Mouse (Mus musculus) gastrocnemius, adult 2 months (tissue): ENCODE measurements around the gene Rere. TPM values are rescaled to one million over a fixed set of nuclear protein-coding genes. Genes with fewer than 3 reads are reported as not detected.
A peak's percentile ranks its signal among the peaks of the same experiment; 100 is the strongest.

Experiments
- DNase-seq: peaks from one replicate; pipeline ENCODE4 v3.0.0; 2022
- H3K27ac ChIP-seq: fragments of 200-600 bp; 2 replicates; pipeline ENCODE4 v1.8.1; 2022; ENCODE audit warnings: mild to moderate bottlenecking
- H3K4me3 ChIP-seq: fragments of 200-600 bp; 2 replicates; pipeline ENCODE4 v1.8.1; 2022; ENCODE audit warnings: mild to moderate bottlenecking, moderate library complexity
- CTCF ChIP-seq: fragments of 200-600 bp; IDR thresholded peaks from 2 replicates; pipeline ENCODE4 v1.8.1; 2022; ENCODE audit warnings: antibody characterized with exemption, mild to moderate bottlenecking, moderate library complexity
- intact Hi-C: fragments of 180-260 bp; cut with DNase I; formaldehyde crosslinking; loops from one replicate; pipeline ENCODE4 v1.15.1; 2025
- total RNA-seq, 2 experiments: library from RNA; stranded (reverse); gene quantifications; 2 replicates each; pipeline ENCODE4 v1.2.3; 2021

The Rere gene
- total RNA-seq, 2 experiments from 2014 or later, result 71.3 to 95.7 TPM

DNA sequence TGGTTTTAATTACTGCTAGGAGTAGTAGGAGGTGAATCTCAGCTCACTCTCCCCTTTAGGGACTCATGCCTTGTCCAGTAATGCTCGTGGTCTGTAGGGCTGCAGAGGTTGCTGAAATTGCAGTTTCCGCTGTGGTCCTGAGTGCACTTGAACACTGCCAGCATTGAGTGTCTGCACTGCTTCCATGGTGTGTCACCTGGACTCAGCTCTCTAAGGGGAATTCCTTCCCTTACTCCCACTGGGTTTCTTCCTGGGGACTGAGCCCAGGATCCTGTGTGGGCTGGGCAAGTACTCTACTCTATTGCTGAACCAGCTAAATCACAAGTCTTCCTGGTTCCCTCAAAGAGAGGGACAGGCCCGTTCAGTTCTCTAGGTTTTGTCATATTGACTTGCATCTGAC, 166.1 kb downstream of the Rere start:
- no peak for TF ChIP-seq CTCF
- Histone ChIP-seq H3K4me3 (no peak overlapping the region), H3K27ac (no peak overlapping the region)
- intact Hi-C loops, result no loop called here
- no peak for DNase-seq

DNA sequence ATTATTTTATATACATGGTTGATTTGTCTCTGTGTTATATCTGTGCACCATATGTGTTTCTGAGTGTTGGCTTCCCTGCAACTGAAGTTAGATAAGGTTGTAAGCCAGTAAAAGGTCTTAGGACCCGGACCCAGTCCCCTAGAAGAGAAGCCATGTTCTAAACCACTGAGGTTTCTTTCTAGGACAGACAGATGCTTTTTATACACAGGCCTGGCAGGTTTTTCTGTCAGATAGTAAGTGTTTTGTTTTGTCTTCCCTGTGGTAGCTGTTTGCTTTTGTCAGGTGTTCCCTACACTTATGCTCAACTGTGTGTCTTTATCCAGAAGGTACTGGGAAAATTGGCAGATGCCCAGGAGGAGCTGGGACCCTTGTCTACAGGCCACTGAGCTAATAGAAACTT, 167.0 kb downstream of the Rere start:
- DNase-seq, result no peak
- Histone ChIP-seq H3K27ac (no peak overlapping the region), H3K4me3 (no peak overlapping the region)
- intact Hi-C loops, result no loop called here
- TF ChIP-seq CTCF, result no peak

DNA sequence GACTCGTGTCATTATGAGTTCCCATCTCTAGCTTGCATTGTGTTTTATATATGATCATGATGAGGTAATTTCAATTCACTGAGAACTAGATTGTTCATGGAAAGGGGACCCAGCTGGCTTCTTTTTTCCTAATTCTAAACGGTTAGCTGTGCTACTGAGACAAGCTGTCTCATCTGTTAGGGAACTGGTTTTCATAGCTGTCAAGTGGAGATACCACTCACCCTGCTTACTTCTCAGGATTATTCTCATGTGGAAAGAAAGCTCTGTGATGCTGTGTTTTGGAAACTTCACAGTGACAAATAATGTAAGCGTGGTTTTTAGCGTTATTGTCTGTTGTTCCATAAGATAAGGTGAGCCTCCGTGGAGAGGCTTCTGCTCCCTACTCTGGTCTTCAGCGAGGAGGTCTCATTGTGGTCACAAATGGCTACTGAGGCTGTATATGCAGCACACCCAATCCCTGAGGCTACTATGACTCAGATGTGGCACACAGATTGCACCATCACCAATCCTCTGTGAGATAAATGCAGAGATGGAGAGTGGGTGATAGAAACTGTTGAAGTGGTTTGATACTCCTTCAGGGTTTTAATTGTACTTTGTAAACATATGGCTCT, 168.7 kb downstream of the Rere start:
- DNase-seq, result no peak
- TF ChIP-seq CTCF, result no peak
- intact Hi-C loops, result loop anchor here (5.0 kb wide), 1 partner anchor 43 kb away; no protein-coding TSS in a partner anchor
- Histone ChIP-seq H3K4me3 (no peak overlapping the region), H3K27ac (no peak overlapping the region)

DNA sequence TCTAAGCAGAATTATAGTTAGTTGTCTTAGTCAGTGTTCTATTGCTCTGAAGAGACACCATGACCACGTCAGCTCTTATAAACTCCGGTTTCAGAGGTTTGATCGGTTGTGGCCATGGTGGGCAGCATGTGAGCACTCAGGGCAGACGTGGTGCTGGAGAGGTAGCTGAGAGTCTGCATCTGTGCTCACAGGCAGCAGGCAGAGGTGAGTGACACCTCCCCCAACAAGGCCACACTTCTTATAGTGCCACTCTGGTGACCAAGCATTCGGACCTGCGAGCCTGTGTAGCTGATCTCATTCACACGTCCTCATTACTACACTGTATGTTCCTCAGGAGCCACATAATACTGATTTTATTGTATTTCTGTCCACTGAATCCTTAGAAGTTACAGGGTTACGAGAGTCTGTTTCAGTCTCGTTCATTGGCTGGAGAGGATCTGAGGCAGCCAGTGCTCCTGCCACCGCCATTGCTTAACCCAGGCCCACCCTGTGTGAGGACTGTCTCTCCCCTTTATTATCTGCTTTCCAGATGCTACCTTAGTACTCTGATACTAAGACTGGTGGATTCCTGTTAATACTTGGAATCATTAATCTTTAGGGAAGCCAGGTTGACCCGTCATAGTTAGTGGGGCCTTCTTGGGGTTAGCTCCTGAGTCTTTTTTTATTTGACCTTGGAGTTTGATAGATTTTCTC, 170.9 kb downstream of the Rere start:
- intact Hi-C loops, result loop anchor here (5.0 kb wide), 1 partner anchor 45 kb away; no protein-coding TSS in a partner anchor
- no peak for DNase-seq
- H3K27ac ChIP-seq, result no peak overlapping the region

DNA sequence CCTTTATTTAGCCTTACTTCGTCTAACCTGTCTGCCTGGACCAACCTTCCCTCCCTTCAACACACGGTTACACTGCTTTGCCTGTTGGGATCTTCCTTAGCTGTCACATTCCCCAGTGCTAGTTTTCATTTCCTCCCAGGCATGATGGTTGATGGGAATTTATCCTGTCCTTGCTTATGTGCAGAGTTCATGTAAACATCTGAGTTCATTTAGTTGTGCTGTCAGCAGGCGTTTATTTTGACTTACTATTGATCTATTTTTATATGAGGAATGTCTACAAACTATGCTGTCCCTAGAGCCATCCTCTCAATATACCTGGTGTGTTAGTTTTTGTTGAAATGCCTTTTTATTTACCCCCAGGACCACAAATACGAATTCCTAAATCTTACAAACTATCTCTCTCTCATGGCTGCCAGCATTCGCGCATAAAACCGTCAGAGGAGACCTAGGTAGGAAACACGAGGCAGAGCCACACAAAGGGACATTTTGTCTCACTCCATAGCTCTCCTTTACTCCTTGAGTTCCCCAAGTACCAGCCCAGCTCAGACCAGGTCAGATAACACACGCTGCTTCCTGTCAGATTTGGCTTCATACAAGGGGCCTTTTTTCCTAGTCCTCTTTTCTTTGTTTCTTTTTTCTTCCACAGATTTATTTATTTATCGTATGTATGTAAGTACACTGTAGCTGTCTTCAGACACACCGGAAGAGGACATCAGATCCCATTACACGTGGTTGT, 173.3 kb downstream of the Rere start:
- no peak for DNase-seq
- 0 out of 2 replicates have a peak overlapping the region, but pooled peaks have one; percentile 10 for H3K27ac ChIP-seq
- intact Hi-C loops, result loop anchor here (5.0 kb wide), 1 partner anchor 47 kb away; no protein-coding TSS in a partner anchor
- no peak overlapping the region for H3K4me3 ChIP-seq
- no peak for TF ChIP-seq CTCF

More for the DNA sequence above, 170.9 kb downstream of the Rere start:
- no peak overlapping the region for H3K4me3 ChIP-seq
- no peak for TF ChIP-seq CTCF

DNA sequence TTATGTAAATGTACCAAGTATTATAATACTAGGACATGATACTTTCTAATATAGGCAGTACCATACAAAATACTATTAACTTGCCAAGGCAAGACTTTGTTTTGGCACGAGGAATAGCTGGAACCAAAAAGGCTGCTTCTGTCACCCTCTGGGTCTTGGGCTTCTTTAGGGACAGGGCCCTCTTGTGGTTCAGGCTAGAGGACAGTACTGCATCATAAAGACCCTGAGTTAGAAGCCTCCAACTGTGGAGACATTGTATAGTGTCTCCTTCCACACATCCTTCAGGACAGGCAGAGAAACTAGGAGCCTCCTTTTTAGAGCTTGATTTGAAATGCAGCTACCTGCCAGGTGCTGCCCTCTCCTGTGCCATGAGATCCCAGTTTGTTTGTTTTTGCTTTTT, 174.3 kb downstream of the Rere start:
- no peak for DNase-seq
- intact Hi-C loops, result no loop called here
- no peak overlapping the region for H3K4me3 ChIP-seq
- TF ChIP-seq CTCF, result peak; percentile 7; the same call in 1 of the 2 replicates
- no peak overlapping the region for H3K27ac ChIP-seq

DNA sequence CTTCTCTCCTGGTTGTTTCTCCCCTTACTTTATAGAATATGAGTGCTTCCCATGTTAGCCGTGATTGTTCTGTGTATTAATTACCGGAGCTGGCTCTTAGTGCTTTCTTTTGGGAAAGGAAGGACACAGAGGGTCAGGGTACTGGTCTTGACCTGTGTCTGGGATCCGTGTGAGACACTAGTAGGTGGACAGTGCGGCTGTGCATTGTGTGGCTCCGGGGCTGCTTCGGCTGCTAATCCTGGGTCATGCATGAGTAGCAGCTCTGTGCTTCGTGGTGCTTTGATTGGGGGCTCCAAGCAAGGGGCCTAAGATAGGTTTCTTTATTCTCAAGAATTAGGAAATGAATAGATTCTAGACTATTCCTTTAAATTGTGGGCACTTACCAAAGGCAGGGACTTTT, 175.0 kb downstream of the Rere start:
- no peak for TF ChIP-seq CTCF
- no peak overlapping the region for H3K27ac ChIP-seq
- DNase-seq, result no peak
- intact Hi-C loops, result no loop called here
- no peak overlapping the region for H3K4me3 ChIP-seq

DNA sequence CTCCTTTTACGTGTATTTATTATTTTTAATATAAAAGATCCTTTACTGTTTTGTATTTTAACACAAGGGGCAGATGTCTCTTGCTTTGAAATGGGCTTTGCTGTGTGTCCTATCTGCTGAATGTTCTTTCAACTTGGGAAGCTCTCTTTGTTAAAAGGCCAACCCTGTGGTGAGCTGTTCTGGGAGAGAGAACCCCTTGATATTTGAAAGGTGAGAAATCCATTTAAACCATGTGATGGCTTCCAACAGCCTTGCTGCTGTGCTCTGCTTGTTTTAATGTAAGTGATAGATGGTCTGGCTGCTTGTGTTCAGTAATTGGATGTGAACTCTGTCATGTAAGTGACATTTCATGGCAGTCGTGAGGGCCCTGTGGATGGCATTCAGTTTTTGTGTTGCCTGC, 175.4 kb downstream of the Rere start:
- Histone ChIP-seq H3K27ac (peak overlapping the region; percentile 54; the same call in 1 of the 2 replicates), H3K4me3 (no peak overlapping the region)
- intact Hi-C loops, result no loop called here
- no peak for TF ChIP-seq CTCF
- DNase-seq, result no peak

DNA sequence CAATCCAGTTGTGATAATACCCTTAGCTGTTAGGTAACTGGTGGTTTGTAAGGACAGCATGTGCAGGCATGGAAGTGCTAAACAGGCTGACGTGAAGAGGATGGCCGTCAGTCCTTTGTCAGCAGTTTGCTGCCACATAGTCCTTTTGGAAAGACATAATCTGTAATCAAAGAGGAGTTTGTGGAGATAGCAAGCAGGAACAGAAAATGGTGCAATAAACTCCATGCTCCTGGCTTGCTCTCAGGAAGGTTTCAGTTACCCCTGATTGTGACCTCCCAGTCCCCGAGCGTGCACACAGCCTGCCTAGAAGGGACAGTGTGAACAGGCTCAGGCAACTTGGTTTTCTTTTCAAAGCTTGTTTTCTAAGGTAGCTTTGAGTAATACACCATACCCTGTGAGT, 175.9 kb downstream of the Rere start:
- intact Hi-C loops, result no loop called here
- no peak overlapping the region for H3K4me3 ChIP-seq
- peak; percentile 35 for DNase-seq
- TF ChIP-seq CTCF, result no peak
- peak overlapping the region; percentile 54 for H3K27ac ChIP-seq

DNA sequence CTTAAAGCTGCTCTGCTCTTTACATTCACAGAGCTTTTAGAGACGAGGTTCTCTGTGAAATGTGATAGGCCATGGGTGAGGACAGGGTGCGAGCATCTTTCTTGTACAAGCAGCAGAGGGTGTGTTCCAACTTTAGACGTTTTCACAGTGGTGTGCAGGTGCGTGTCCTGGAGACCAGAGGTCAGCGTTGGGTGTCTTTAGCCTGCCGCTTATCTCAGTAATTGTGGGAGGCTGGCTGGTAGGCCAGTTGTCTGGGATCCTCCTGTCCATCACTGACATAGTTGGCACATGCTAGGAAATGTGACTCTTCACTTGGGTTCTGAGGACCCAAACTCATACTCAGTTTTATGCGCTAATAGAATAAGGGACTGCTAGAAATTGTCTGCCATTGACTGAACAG, 176.3 kb downstream of the Rere start:
- H3K27ac ChIP-seq, result peak overlapping the region; percentile 54; the same call in 1 of the 2 replicates
- intact Hi-C loops, result no loop called here
- no peak for TF ChIP-seq CTCF
- H3K4me3 ChIP-seq, result no peak overlapping the region
- DNase-seq, result no peak

DNA sequence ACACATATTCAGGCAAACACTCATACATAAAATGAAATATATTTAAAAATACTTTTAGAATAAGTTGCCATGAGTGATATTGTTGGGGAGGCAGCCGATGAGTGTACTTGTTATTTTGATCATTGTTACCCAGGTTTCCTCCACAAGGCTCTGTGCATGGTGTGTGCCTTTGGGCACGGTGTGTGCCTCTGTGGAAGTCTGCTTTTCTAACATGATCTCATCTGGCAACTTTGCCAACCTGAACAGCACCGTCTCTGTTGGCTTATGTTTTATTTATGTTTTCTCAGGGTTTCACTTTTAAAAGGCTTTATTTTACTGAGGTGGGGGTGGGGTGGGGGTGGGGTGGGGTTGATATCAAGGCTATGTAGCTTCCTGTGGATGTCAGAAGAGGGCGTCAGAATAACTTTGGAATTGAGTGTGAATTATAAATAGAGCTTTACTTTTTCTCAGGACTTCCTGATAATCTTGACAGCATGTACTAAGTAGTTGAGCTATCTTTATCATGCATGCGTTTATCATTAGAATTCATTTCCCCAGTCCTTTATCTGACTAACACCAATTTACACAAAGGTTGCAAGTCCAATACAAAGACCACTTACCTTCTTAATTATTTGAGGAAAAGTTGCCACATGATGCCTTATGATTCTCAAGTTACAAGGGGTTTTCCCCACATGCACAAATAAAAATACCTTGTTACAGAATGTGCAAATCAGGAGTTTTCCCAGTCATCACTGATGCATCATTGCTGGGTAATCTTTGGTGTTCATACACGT, 177.8 kb downstream of the Rere start:
- no peak overlapping the region for H3K27ac ChIP-seq

DNA sequence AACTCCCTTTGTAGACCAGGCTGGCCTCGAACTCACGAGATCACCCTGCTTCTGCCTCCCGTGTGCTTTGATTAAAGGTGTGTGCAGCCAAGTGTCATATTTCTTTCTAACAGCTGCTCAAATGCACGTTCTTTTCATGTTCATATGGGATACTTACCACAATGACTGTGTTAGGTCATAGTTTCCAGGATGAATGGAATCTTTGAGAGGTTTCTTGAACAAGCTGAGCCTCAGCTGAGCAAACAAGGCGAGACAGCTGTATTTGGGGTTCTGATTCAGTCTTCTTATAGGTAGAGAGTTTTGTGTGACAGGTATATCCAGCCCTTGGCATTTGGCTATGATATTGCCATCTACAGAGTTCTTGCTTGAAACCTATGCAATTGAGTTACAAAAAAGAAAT, 179.0 kb downstream of the Rere start:
- TF ChIP-seq CTCF, result no peak
- DNase-seq, result no peak
- intact Hi-C loops, result no loop called here
- no peak overlapping the region for H3K27ac ChIP-seq
- no peak overlapping the region for H3K4me3 ChIP-seq

More for the DNA sequence above, 177.8 kb downstream of the Rere start:
- intact Hi-C loops, result no loop called here
- no peak for DNase-seq
- H3K4me3 ChIP-seq, result no peak overlapping the region
- no peak for TF ChIP-seq CTCF

DNA sequence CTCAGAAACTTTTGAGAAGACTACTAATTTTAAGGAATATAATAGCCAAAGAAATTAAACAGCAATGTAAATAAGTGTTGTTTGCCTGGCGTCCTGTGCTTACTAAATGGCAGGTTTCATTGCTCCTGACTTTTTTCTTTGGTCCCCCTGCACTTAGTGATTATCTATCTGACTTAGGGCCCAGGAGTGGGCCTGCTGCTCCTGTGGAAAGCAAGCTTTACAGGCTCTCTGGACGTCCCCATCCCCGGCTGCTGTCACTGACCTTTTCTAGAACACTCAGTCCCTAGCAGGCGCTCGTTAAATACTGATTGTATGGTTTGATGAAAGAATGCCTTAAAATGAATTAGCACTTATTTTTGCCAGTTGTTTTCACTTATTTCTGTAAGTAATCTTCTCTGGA, 179.6 kb downstream of the Rere start:
- TF ChIP-seq CTCF, result no peak
- DNase-seq, result no peak
- intact Hi-C loops, result no loop called here
- Histone ChIP-seq H3K4me3 (no peak overlapping the region), H3K27ac (no peak overlapping the region)
